Mouse (Mus musculus): ENCODE measurements around the gene Fam84a. TPM values are rescaled to one million over a fixed set of nuclear protein-coding genes. Genes with fewer than 3 reads are reported as not detected.

The Fam84a gene
- polyA plus RNA-seq, 1 experiment from 2014 or later, result 100 TPM

- no peak overlapping the region for H3K27ac ChIP-seq (replicated peaks)
- H3K9me3 ChIP-seq, result no peaks in the 10 kb centered on the region
- H3K4me3 ChIP-seq, result no peak overlapping the region
- H3K27me3 ChIP-seq, result no peaks in the 10 kb centered on the region
- H3K36me3 ChIP-seq, result no peaks in the 10 kb centered on the region
- no peak for ATAC-seq (replicated peaks)
- no peaks in the 10 kb centered on the region for H3K4me1 ChIP-seq
- no peak overlapping the region for H3K4me2 ChIP-seq (replicated peaks)
- no peak overlapping the region for H3K9ac ChIP-seq (replicated peaks)
These were observed 54.9 kb downstream of the Fam84a start for GRCm38 (mm10) chr12:14096944-14097343.

All from forebrain, embryonic 15.5 days (tissue).